Mouse (Mus musculus) ES-CJ7 (cell line): ENCODE measurements at regions not wholly inside any gene's neighbourhood (a gene's known extent, or its start where the extent isn't known, plus 50 kb on each side); places are given as distances from the start of the nearest gene placed in this dataset.

Source experiments
- DNase-seq: peaks from one replicate; pipeline ENCODE4 v3.0.0; 2011; ENCODE audit warnings: low read depth, low spot score

- DNase-seq, result peak; percentile 13
Measured at GRCm38 (mm10) chr10:53435181-53435874, 55.6 kb upstream of the Cep85l start.

- no peak for DNase-seq
Measured at GRCm38 (mm10) chr10:53434376-53435171, 54.8 kb upstream of the Cep85l start.

DNA sequence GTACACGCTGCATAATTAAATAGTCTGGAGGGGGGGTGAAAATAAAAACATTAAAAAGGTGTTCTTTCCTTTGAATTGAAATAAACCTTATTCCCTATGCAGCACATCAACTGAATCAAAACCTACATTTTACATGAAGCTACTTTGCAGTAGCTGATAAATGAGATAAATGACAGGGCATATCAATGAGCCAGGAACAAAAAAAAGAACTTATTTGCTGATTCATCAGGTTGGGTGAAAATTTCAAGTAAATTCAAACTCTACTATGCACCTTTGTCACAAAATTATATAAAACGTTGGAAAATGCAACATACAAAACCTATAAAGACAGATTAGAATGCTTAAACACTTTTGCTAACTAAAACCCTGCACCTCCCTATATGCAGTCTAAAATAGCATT lies 53.0 kb upstream of the Cep85l start:
- DNase-seq, result no peak

GRCm38 (mm10) chr10:53429539-53430344 lies 50.0 kb upstream of the Cep85l start:
- no peak for DNase-seq
